Mouse (Mus musculus): Measurements from ENCODE around the gene Ccdc187.

DNA sequence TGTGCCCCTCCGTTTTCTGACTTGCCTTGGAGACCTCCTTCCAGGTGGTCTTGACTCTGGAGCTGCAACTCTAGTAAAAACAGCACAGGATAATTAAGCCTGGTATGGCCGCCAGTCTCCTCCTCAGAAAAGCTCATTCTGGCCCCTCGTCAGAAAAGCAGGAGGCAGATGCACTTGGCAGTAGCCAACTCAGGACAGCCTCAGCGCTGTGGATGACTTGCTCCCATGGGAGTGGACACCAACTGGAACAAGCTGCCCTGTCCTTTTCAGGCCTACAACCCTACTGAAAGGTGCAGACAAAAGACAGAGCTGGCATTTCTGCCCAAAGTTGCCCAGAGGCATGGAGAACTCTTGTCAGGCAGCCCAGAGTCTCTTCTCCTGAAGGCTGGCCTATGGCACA, 39.5 kb downstream of the Ccdc187 start:
- TF ChIP-seq POLR2A (IDR thresholded peaks at IDR 0.05; ENCODE audit: extremely low read depth, insufficient read depth, low read length): no peak
- no peak for TF ChIP-seq CTCF (IDR thresholded peaks at IDR 0.05; ENCODE audit: low read depth, low read length)
